Mouse (Mus musculus): ENCODE measurements at regions not wholly inside any gene's neighbourhood (a gene's known extent, or its start where the extent isn't known, plus 50 kb on each side); places are given as distances from the start of the nearest gene placed in this dataset.

DNA sequence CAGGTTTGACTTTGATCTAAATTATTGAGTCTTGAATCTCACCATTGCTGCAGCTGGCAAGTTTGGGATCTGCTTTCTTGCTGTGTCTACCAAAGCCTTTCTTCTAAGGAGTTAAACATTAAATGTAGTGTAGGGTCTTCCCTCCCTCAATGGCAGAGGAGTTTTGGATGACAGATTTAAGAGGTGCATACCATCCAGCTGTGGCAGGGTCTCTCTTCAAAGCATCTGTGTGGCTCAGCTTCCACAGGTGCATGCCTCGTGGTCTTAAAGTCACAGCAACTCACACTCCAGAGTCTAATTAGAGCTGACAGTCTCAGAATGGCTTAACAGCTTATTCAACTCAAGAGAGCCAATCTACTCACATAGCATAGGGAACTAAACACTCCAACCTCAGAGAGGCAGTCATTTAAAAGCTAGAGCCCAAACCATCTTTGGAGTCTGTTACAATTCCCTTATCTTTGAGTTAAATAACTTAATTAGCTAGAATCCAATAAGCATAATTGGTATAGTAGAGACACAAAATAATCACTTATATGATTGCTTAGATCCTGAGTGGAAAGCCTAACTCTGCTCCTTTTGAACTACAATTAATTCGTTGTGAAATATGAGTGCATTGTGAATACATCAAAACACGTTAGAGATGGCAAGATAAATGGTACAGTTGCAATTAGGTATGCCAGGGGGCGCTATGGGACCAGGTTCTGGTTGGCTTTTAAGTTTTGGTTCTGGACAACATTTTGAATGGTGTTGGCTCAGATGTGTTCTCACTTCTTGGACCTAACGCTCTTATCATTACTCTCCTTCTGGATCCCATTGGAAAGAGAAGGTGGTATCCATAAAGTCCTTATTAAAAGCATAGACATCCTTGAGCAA is 57.5 kb upstream of the Cul1 start:
- H3K4me1 ChIP-seq (ENCODE audit: control insufficient read depth, insufficient read depth, insufficient read length, low read length) = no peaks in the 10 kb centered on the region
- H3K36me3 ChIP-seq (ENCODE audit: control insufficient read depth, insufficient read depth, low read length) = no peaks in the 10 kb centered on the region
- 28% methylated on average over 5 of the region's 5 CpGs for WGBS
- H3K27me3 ChIP-seq (ENCODE audit: control insufficient read depth, insufficient read depth, low read length) = no peaks in the 10 kb centered on the region
- H3K27ac ChIP-seq (ENCODE audit: insufficient read depth, low read depth, low read length) = no peak overlapping the region
- no peak for TF ChIP-seq POLR2A (IDR thresholded peaks at IDR 0.05; ENCODE audit: low read depth, low read length)
- no peak for TF ChIP-seq CTCF (IDR thresholded peaks at IDR 0.05; ENCODE audit: extremely low read depth, insufficient read length, insufficient replicate concordance, low read depth, low read length)
- no peak overlapping the region for H3K4me3 ChIP-seq (ENCODE audit: low read depth, low read length)

All from small intestine, adult 2 months (tissue).